Mouse (Mus musculus): ENCODE data around the gene Bmx. TPM values are rescaled to one million over a fixed set of nuclear protein-coding genes. Genes with fewer than 3 reads are reported as not detected.

The Bmx gene
- 4.7 TPM for polyA plus RNA-seq (2014; fragmentation: Illumina TruSeq; extraction: RNeasy Lipid Tissue Mini Kit (QIAGEN cat#74804); ENCODE audit: insufficient read depth, low read depth, low replicate concordance)

GRCm38 (mm10) chrX:164258057-164258456 is at the start of gene Bmx:
TSS of gene Bmx (minus strand) at chrX:164258193.

GRCm38 (mm10) chrX:164269285-164269761 is 11.3 kb upstream of the Bmx start, which contains the start of gene Pir:
TSS of gene Pir (plus strand) at chrX:164269371.

Other genes starting within 250 kb of the Bmx start
- gene Car5b, start 230.2 kb downstream of the Bmx start, polyA plus RNA-seq (2014; fragmentation: Illumina TruSeq; extraction: RNeasy Lipid Tissue Mini Kit (QIAGEN cat#74804); ENCODE audit: insufficient read depth, low read depth, low replicate concordance): 5.4 TPM
- gene Siah1b, start 181.7 kb downstream of the Bmx start, polyA plus RNA-seq (2014; fragmentation: Illumina TruSeq; extraction: RNeasy Lipid Tissue Mini Kit (QIAGEN cat#74804); ENCODE audit: insufficient read depth, low read depth, low replicate concordance): 2.4 TPM
- gene Cltrn, start 169.4 kb downstream of the Bmx start, polyA plus RNA-seq (2014; fragmentation: Illumina TruSeq; extraction: RNeasy Lipid Tissue Mini Kit (QIAGEN cat#74804); ENCODE audit: insufficient read depth, low read depth, low replicate concordance): not detected
- gene Ace2, start 118.9 kb downstream of the Bmx start, polyA plus RNA-seq (2014; fragmentation: Illumina TruSeq; extraction: RNeasy Lipid Tissue Mini Kit (QIAGEN cat#74804); ENCODE audit: insufficient read depth, low read depth, low replicate concordance): 7.5 TPM
- 27.9 TPM for gene Pir, start 11.2 kb upstream of the Bmx start, polyA plus RNA-seq (2014; fragmentation: Illumina TruSeq; extraction: RNeasy Lipid Tissue Mini Kit (QIAGEN cat#74804); ENCODE audit: insufficient read depth, low read depth, low replicate concordance)
- 23.6 TPM for gene Vegfd, start 115.2 kb upstream of the Bmx start, polyA plus RNA-seq (2014; fragmentation: Illumina TruSeq; extraction: RNeasy Lipid Tissue Mini Kit (QIAGEN cat#74804); ENCODE audit: insufficient read depth, low read depth, low replicate concordance)
- 3.4 TPM for gene Piga, start 161.6 kb upstream of the Bmx start, polyA plus RNA-seq (2014; fragmentation: Illumina TruSeq; extraction: RNeasy Lipid Tissue Mini Kit (QIAGEN cat#74804); ENCODE audit: insufficient read depth, low read depth, low replicate concordance)
- gene Asb11, start 178.8 kb upstream of the Bmx start, polyA plus RNA-seq (2014; fragmentation: Illumina TruSeq; extraction: RNeasy Lipid Tissue Mini Kit (QIAGEN cat#74804); ENCODE audit: insufficient read depth, low read depth, low replicate concordance): 2.1 TPM
- gene Asb9, start 248.1 kb upstream of the Bmx start, polyA plus RNA-seq (2014; fragmentation: Illumina TruSeq; extraction: RNeasy Lipid Tissue Mini Kit (QIAGEN cat#74804); ENCODE audit: insufficient read depth, low read depth, low replicate concordance): not detected

Data from lung, adult 10 weeks (tissue).